Comparison of ENCODE assay signal across 8 mouse cellular contexts in the genomic region with DNA sequence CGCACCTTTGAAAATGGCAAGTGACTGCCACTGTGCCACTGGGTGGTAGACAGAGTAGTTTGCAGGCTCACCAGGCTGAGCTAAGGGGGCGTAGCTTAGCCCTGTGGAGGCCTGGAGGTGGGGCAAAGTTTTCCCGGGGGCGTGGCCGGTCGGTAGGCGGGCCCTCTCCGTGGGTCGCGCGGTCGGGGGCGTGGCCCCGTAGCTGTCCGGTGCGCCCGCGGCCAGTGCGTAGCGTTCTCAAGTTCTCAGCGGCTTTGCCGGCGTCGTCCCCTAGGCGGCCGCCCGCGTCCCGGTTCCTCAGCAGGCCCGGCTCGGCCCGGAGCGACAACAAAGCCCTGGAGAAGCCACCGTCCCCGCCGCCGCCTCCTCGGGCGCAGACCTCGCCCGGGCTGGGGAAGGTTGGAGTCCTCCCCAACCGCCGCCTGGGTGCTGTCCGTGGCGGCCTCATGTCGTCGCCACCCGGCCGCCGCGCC. TPM values are rescaled to one million over a fixed set of nuclear protein-coding genes. Genes with fewer than 3 reads are reported as not detected.
DNase-seq lines count a peak whose midpoint lies in the region; ATAC-seq and TF ChIP-seq lines count a peak whose summit lies in the region.

A gene (plus strand): TSS at position 191 of the 473 bp plus-strand sequence.

- DNase-seq in 3T3-L1 (ENCODE audit: low read depth, low spot score), result peak; percentile 90
- peak; percentile 84 to 86 for DNase-seq in adrenal gland, postnatal 4 days (ENCODE audit: low spot score in 2 of 2)
- peak; percentile 92 for DNase-seq in embryonic facial prominence, embryonic 14.5 days (ENCODE audit: low spot score)
- DNase-seq in heart, adult 8-10 months (ENCODE audit: low spot score), result peak; percentile 93
- peak; percentile 97 for DNase-seq in kidney, adult 9 months
- peak; percentile 80 for DNase-seq in limb, embryonic 14.5 days (ENCODE audit: low spot score)
- DNase-seq in midbrain, postnatal 0 days (ENCODE audit: low spot score), result peak; percentile 84
- DNase-seq in spleen, postnatal 14 days (ENCODE audit: low spot score in 2 of 2), result peak; percentile 83 to 85

- H3K4me2 ChIP-seq in embryonic facial prominence, embryonic 14.5 days (ENCODE audit: low read depth, low read length), result peak within 1 kb of the TSS; percentile 90
- H3K4me2 ChIP-seq in limb, embryonic 14.5 days (replicated peaks; ENCODE audit: low read depth, low read length, severe bottlenecking), result peak within 1 kb of the TSS; percentile 90
- H3K4me2 ChIP-seq in midbrain, postnatal 0 days (ENCODE audit: low read depth, low read length, poor library complexity, severe bottlenecking), result peak within 1 kb of the TSS; percentile 70

- peak; percentile 92 for ATAC-seq in embryonic facial prominence, embryonic 14.5 days (ENCODE audit: low read depth)
- ATAC-seq in limb, embryonic 14.5 days (ENCODE audit: low FRiP score, low read depth), result peak; percentile 83
- ATAC-seq in midbrain, postnatal 0 days (ENCODE audit: low FRiP score), result peak; percentile 91

- WGBS in embryonic facial prominence, embryonic 14.5 days, result under 1% methylated on average over 20 of the region's 51 CpGs
- under 1% methylated on average over 42 of the region's 51 CpGs for WGBS in limb, embryonic 14.5 days
- under 1% methylated on average over 51 of the region's 51 CpGs for WGBS in midbrain, postnatal 0 days

- H3K4me1 ChIP-seq in embryonic facial prominence, embryonic 14.5 days (ENCODE audit: control insufficient read depth, insufficient read depth, low read length), result peaks cover 7% of the 10 kb centered on the region; the same call in 1 of the 2 replicates
- H3K4me1 ChIP-seq in limb, embryonic 14.5 days (ENCODE audit: control insufficient read depth, insufficient read depth, low read length), result no peaks in the 10 kb centered on the region
- no peaks in the 10 kb centered on the region for H3K4me1 ChIP-seq in midbrain, postnatal 0 days (ENCODE audit: insufficient read depth, low read length)

- H3K9me3 ChIP-seq in embryonic facial prominence, embryonic 14.5 days (ENCODE audit: control insufficient read depth, low read length), result no peaks in the 10 kb centered on the region
- H3K9me3 ChIP-seq in limb, embryonic 14.5 days (ENCODE audit: control insufficient read depth, low read length), result no peaks in the 10 kb centered on the region
- no peaks in the 10 kb centered on the region for H3K9me3 ChIP-seq in midbrain, postnatal 0 days (ENCODE audit: low read length)

- TF ChIP-seq CTCF in midbrain, postnatal 0 days (IDR thresholded peaks at IDR 0.05), result peak; percentile 54

- H3K27ac ChIP-seq in embryonic facial prominence, embryonic 14.5 days (replicated peaks; ENCODE audit: low read depth, low read length), result peak within 1 kb of the TSS; percentile 88
- peak within 1 kb of the TSS; percentile 79 for H3K27ac ChIP-seq in limb, embryonic 14.5 days (replicated peaks; ENCODE audit: low read depth, low read length)
- H3K27ac ChIP-seq in midbrain, postnatal 0 days (ENCODE audit: low read depth, low read length), result peak within 1 kb of the TSS; percentile 85

- no peaks in the 10 kb centered on the region for H3K36me3 ChIP-seq in embryonic facial prominence, embryonic 14.5 days (ENCODE audit: control insufficient read depth, insufficient read depth, low read length)
- no peaks in the 10 kb centered on the region for H3K36me3 ChIP-seq in limb, embryonic 14.5 days (ENCODE audit: control insufficient read depth, insufficient read depth, low read length)
- no peaks in the 10 kb centered on the region for H3K36me3 ChIP-seq in midbrain, postnatal 0 days (ENCODE audit: insufficient read depth, low read length)

- H3K9ac ChIP-seq in embryonic facial prominence, embryonic 14.5 days (ENCODE audit: low read depth, low read length), result peak within 1 kb of the TSS; percentile 74
- H3K9ac ChIP-seq in limb, embryonic 14.5 days (ENCODE audit: low read depth, low read length, severe bottlenecking), result peak within 1 kb of the TSS; percentile 67
- peak within 1 kb of the TSS; percentile 71 for H3K9ac ChIP-seq in midbrain, postnatal 0 days (replicated peaks; ENCODE audit: low read length, poor library complexity, severe bottlenecking)

- peak within 1 kb of the TSS; percentile 76 for H3K4me3 ChIP-seq in embryonic facial prominence, embryonic 14.5 days (ENCODE audit: low read depth, low read length)
- peak within 1 kb of the TSS; percentile 74 for H3K4me3 ChIP-seq in limb, embryonic 14.5 days (replicated peaks; ENCODE audit: low read length)
- H3K4me3 ChIP-seq in midbrain, postnatal 0 days (ENCODE audit: low read depth, low read length), result peak within 1 kb of the TSS; percentile 51

- no peaks in the 10 kb centered on the region for H3K27me3 ChIP-seq in embryonic facial prominence, embryonic 14.5 days (replicated peaks; ENCODE audit: control insufficient read depth, insufficient read depth, low read length)
- H3K27me3 ChIP-seq in limb, embryonic 14.5 days (ENCODE audit: control insufficient read depth, insufficient read depth, low read length), result no peaks in the 10 kb centered on the region
- no peaks in the 10 kb centered on the region for H3K27me3 ChIP-seq in midbrain, postnatal 0 days (ENCODE audit: insufficient read depth, low read length)

- TF ChIP-seq POLR2A in limb, embryonic 14.5 days (IDR thresholded peaks at IDR 0.05; ENCODE audit: borderline replicate concordance, extremely low read depth, insufficient read depth, insufficient read length), result no peak

RNA-seq across cellular contexts. Expression of the gene that starts here (rescaled TPM):
- 10 to 100 TPM; 17.6 to 18.1 TPM for total RNA-seq in adrenal gland, postnatal 4 days (2021)
- 10.2 and 12.0 TPM in 2 replicates for polyA plus RNA-seq in embryonic facial prominence, embryonic 14.5 days (2014; fragmentation: Nextera tagmentation; extraction: Ambion mirVana)
- total RNA-seq in heart, adult 8-10 months (2022), result 10 to 100 TPM; 14.6 to 17.0 (median 15.0) TPM
- 6.7 and 6.8 TPM in 2 replicates for polyA plus RNA-seq in limb, embryonic 14.5 days (2012; rRNA removed)
- 11.0 and 11.6 TPM in 2 replicates for polyA plus RNA-seq in limb, embryonic 14.5 days (2014; fragmentation: Nextera tagmentation; extraction: Ambion mirVana)
- total RNA-seq in midbrain, postnatal 0 days (2014; rRNA removed), result 20.2 and 22.9 TPM in 2 replicates
- polyA plus RNA-seq in midbrain, postnatal 0 days (2015; fragmentation: Nextera tagmentation; extraction: Ambion mirVana), result 22.6 and 24.7 TPM in 2 replicates

Comparison
In these comparisons a context has a peak if more than half of its experiments do, and no peak if none do; other contexts are left out.
1. Peak in every context shown above with its lines: DNase-seq, ATAC-seq, H3K4me3 ChIP-seq and H3K27ac ChIP-seq.